Mouse (Mus musculus) stomach, postnatal 0 days (tissue): ENCODE measurements around the gene Lmx1a. TPM values are rescaled to one million over a fixed set of nuclear protein-coding genes. Genes with fewer than 3 reads are reported as not detected.

Source experiments
- ATAC-seq: fragments of 200-750 bp; cut with Nextera tagmentation; 2 replicates; pipeline ENCODE4 v1.8.0; 2017; ENCODE audit not compliant: low FRiP score, low TSS enrichment
- DNase-seq: peaks from one replicate; pipeline ENCODE4 v3.0.0-alpha.2; 2016; ENCODE audit warnings: low spot score
- H3K27ac ChIP-seq: fragments of 300-500 bp; sonication (generic); replicated peaks from 2 replicates; pipeline ENCODE4 v1.5.1; 2014; ENCODE audit warnings: mild to moderate bottlenecking, control low read depth
- H3K27me3 ChIP-seq: fragments of 300-500 bp; sonication (generic); 2 replicates; pipeline ENCODE4 v1.6.1; 2014; ENCODE audit warnings: low read length; ENCODE audit not compliant: control insufficient read depth, insufficient read depth
- H3K36me3 ChIP-seq: fragments of 300-500 bp; sonication (generic); 2 replicates; pipeline ENCODE4 v1.6.1; 2014; ENCODE audit warnings: low read length, mixed read lengths; ENCODE audit not compliant: control insufficient read depth, insufficient read depth
- H3K4me1 ChIP-seq: fragments of 300-500 bp; sonication (generic); replicated peaks from 2 replicates; pipeline ENCODE4 v1.6.1; 2014; ENCODE audit warnings: antibody characterized with exemption; ENCODE audit not compliant: control insufficient read depth, insufficient read depth
- H3K4me2 ChIP-seq: fragments of 300-500 bp; sonication (generic); replicated peaks from 2 replicates; pipeline ENCODE4 v1.6.1; 2014; ENCODE audit warnings: low read depth, mild to moderate bottlenecking, control low read depth, moderate library complexity
- H3K4me3 ChIP-seq: fragments of 300-500 bp; sonication (generic); 2 replicates; pipeline ENCODE4 v1.5.1; 2014; ENCODE audit warnings: low read depth, low read length, control low read depth
- H3K9ac ChIP-seq: fragments of 300-500 bp; sonication (generic); 2 replicates; pipeline ENCODE4 v1.6.1; 2014; ENCODE audit warnings: mild to moderate bottlenecking, low read length, control low read depth, mixed read lengths
- H3K9me3 ChIP-seq: fragments of 300-500 bp; sonication (generic); 2 replicates; pipeline ENCODE4 v1.6.1; 2016; ENCODE audit warnings: low read length; ENCODE audit not compliant: control insufficient read depth
- CTCF ChIP-seq: IDR thresholded peaks from 2 replicates; pipeline ENCODE4 v1.5.1; 2016; ENCODE audit warnings: antibody characterized with exemption, low read depth, mild to moderate bottlenecking, moderate library complexity
- EP300 ChIP-seq: optimal IDR thresholded peaks from 2 replicates; pipeline ENCODE3; 2016; ENCODE audit warnings: antibody characterized with exemption
- WGBS: fragments of 180-500 bp; shearing (Covaris S2); extraction: QIAGEN DNeasy Blood & Tissue Kit; methylation state at CpG from one replicate; pipeline ENCODE4 v1.1.7; 2014; 5-methylcytosine and 5-hydroxymethylcytosine counted together
- polyA plus RNA-seq: library from polyadenylated mRNA; unstranded; fragments of >200 nt; fragmentation: Nextera tagmentation; extraction: Ambion mirVana; gene quantifications from 2 replicates; pipeline ENCODE4 v1.2.1, GENCODE M21; 2015

Lmx1a gene
- polyA plus RNA-seq, 1 experiment from 2014 or later = not detected

DNA sequence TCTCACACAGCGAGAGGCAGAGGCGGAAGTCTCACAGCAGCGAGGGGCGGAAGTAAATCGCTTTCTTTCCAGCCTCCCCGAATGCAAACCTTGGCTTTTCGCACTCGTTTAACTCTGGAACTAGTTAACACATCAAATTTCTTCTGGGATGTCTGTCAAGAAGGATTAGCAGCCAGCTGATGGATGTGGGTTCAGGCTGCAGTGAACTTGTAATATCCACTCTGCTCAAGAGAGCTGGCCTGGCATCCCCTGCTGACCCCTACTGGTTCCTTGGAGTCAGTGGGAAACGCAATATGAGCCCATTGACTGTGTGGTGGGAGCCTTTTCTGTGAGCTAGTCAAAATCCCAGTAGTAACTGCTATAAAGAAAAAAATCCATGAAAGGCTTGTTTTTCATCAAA lies 199.8 kb downstream of the Lmx1a start:
- TF ChIP-seq CTCF (peak; percentile 67), EP300 (no peak)
- Histone ChIP-seq H3K4me2 (peak overlapping the region; percentile 45; the same call in 1 of the 2 replicates), H3K4me1 (no peaks in the 10 kb centered on the region), H3K27ac (no peak overlapping the region), H3K27me3 (no peaks in the 10 kb centered on the region), H3K9me3 (no peaks in the 10 kb centered on the region), H3K36me3 (no peaks in the 10 kb centered on the region), H3K4me3 (peak overlapping the region; percentile 21; the same call in 1 of the 2 replicates), H3K9ac (peak overlapping the region; percentile 18; the same call in 1 of the 2 replicates)
- ATAC-seq = no peak
- DNase-seq = peak; percentile 30
- 16% methylated on average over 9 of the region's 9 CpGs for WGBS

DNA sequence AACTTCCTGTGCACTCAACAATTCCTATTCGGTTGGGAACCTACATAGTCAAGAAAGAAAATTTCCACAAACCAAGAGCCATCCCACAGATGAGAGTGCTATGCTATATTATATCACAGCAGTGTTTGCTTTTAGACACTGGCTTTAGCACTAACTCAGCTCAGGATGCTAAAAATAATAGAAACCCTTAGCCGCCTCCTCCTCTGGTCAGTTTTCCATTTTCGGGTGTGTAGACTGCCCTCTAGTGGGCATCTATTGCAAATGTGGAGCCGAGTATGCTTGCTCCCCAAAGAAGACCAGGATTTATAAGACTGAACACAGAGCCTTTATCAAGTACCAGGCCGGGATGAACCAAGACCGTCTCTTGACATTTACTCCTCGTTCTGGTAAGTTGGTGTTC lies 207.2 kb downstream of the Lmx1a start:
- Histone ChIP-seq H3K9ac (no peak overlapping the region), H3K9me3 (no peaks in the 10 kb centered on the region), H3K4me1 (no peaks in the 10 kb centered on the region), H3K27me3 (no peaks in the 10 kb centered on the region), H3K27ac (no peak overlapping the region), H3K4me3 (no peak overlapping the region), H3K4me2 (no peak overlapping the region), H3K36me3 (no peaks in the 10 kb centered on the region)
- 33% methylated on average over 7 of the region's 7 CpGs for WGBS
- peak; percentile 45 for DNase-seq
- TF ChIP-seq EP300 (no peak), CTCF (peak; percentile 83)
- no peak for ATAC-seq

Other genes starting within 250 kb of the Lmx1a start
- gene Lrrc52, start 222.5 kb upstream of the Lmx1a start, polyA plus RNA-seq = not detected in 2 replicates
- gene Rxrg, start 90.9 kb upstream of the Lmx1a start, polyA plus RNA-seq = 0.51 and 0.52 TPM in 2 replicates